23 mouse cellular contexts compared by ENCODE assay signal in the genomic region with DNA sequence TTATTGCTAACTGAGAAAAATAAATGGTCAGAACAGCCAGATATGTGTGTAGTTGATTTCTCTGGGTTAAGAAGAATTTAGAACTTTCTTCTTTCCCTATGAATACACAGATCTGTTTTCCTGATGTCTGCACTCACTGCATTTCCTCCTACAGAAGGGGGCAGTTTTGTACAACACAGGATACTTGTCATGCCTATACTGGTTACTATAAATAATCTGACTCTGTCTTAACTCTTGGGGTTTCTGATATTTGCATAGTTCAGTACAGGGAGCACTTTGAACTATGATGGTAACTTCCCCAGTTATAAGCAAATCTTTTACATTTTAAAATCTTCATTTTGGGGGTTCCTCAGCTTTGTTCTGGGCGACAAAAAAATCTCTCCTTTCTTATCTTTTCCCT.
DNase-seq lines count a peak whose midpoint lies in the region; ATAC-seq and TF ChIP-seq lines count a peak whose summit lies in the region.
"Had no signal": no experiment of that assay in that cellular context is flagged by ENCODE, and none has a peak within 500 bp of the region (broad histone marks: within the 10 kb centered on the region; RNA-seq: fewer than 3 reads in every experiment).

No protein-coding gene starts in this region.

- DNase-seq in kidney, postnatal 0 days (ENCODE audit: low spot score): no peak
- no peak for DNase-seq in kidney, adult 11 months
- DNase-seq in forebrain, embryonic 14.5 days (ENCODE audit: low spot score): peak; percentile 25
- no peak for DNase-seq in hindbrain, embryonic 14.5 days (ENCODE audit: low spot score)
- DNase-seq in thymus, postnatal 4 days: no peak
- no peak for DNase-seq in left cerebral cortex, postnatal 4 days
- DNase-seq: adrenal gland, postnatal 36 days; heart, postnatal 36 days; kidney, postnatal 10 days; liver, postnatal 0 days; lung, postnatal 14 days had no signal

- TF ChIP-seq CTCF in kidney, postnatal 0 days (IDR thresholded peaks at IDR 0.05; ENCODE audit: low read depth): peak; percentile 18; the same call in 1 of the 2 replicates

- no peak overlapping the region for H3K27ac ChIP-seq in kidney, postnatal 0 days
- peak overlapping the region; percentile 87 for H3K27ac ChIP-seq in forebrain, embryonic 14.5 days (ENCODE audit: low read depth, low read length)
- peak overlapping the region; percentile 76 for H3K27ac ChIP-seq in hindbrain, embryonic 14.5 days
- H3K27ac ChIP-seq in midbrain, embryonic 16.5 days (ENCODE audit: low read length): no peak overlapping the region; the same call in 1 of the 2 replicates
- H3K27ac ChIP-seq: embryonic facial prominence, embryonic 10.5 days; heart, embryonic 13.5 days; layer of hippocampus, adult 2 months; left cerebral cortex, adult 2 months; limb, embryonic 10.5 days; stomach, postnatal 0 days had no signal

- no peak for ATAC-seq in kidney, postnatal 0 days (replicated peaks; ENCODE audit: low FRiP score, low read depth)
- 0 out of 2 replicates have a peak, but pooled peaks have one; percentile 22 for ATAC-seq in forebrain, embryonic 14.5 days
- ATAC-seq in hindbrain, embryonic 14.5 days (ENCODE audit: low FRiP score): no peak
- ATAC-seq in midbrain, embryonic 16.5 days: peak; percentile 72; the same call in 1 of the 2 replicates
- ATAC-seq in frontal cortex, adult (ENCODE audit: low TSS enrichment): no peak
- ATAC-seq: CD4-positive, CD25-positive, alpha-beta regulatory T cell, adult 4 months; intestine, embryonic 16.5 days; liver, postnatal 0 days had no signal

- no peak overlapping the region for H3K4me2 ChIP-seq in kidney, postnatal 0 days (ENCODE audit: low read length)
- no peak overlapping the region for H3K4me2 ChIP-seq in forebrain, embryonic 14.5 days (ENCODE audit: low read length)
- H3K4me2 ChIP-seq in hindbrain, embryonic 14.5 days (replicated peaks): no peak overlapping the region
- H3K4me2 ChIP-seq in midbrain, embryonic 16.5 days (ENCODE audit: low read length): no peak overlapping the region
- H3K4me2 ChIP-seq: heart, embryonic 13.5 days had no signal

- no peaks in the 10 kb centered on the region for H3K36me3 ChIP-seq in kidney, postnatal 0 days (ENCODE audit: insufficient read depth, low read length)
- H3K36me3 ChIP-seq in forebrain, embryonic 14.5 days (ENCODE audit: control insufficient read depth, insufficient read depth, low read length): no peaks in the 10 kb centered on the region
- H3K36me3 ChIP-seq in hindbrain, embryonic 14.5 days (replicated peaks; ENCODE audit: control insufficient read depth, insufficient read depth): no peaks in the 10 kb centered on the region
- H3K36me3 ChIP-seq in midbrain, embryonic 16.5 days (ENCODE audit: control insufficient read depth, insufficient read depth, low read length): no peaks in the 10 kb centered on the region
- H3K36me3 ChIP-seq: embryonic facial prominence, embryonic 10.5 days; G1E; heart, embryonic 13.5 days; limb, embryonic 10.5 days had no signal

- no peak overlapping the region for H3K9ac ChIP-seq in kidney, postnatal 0 days (ENCODE audit: low read depth, low read length)
- H3K9ac ChIP-seq in forebrain, embryonic 14.5 days (ENCODE audit: low read length): no peak overlapping the region
- no peak overlapping the region for H3K9ac ChIP-seq in hindbrain, embryonic 14.5 days
- H3K9ac ChIP-seq in midbrain, embryonic 16.5 days (ENCODE audit: low read depth, low read length): no peak overlapping the region
- H3K9ac ChIP-seq: heart, embryonic 13.5 days; liver, postnatal 0 days had no signal

- H3K9me3 ChIP-seq in kidney, postnatal 0 days (replicated peaks; ENCODE audit: low read length): no peaks in the 10 kb centered on the region
- no peaks in the 10 kb centered on the region for H3K9me3 ChIP-seq in forebrain, embryonic 14.5 days (replicated peaks; ENCODE audit: control insufficient read depth, low read length)
- no peaks in the 10 kb centered on the region for H3K9me3 ChIP-seq in hindbrain, embryonic 14.5 days (ENCODE audit: control insufficient read depth, low read length)
- no peaks in the 10 kb centered on the region for H3K9me3 ChIP-seq in midbrain, embryonic 16.5 days (replicated peaks; ENCODE audit: control insufficient read depth, low read length, poor library complexity, severe bottlenecking)
- H3K9me3 ChIP-seq: embryonic facial prominence, embryonic 10.5 days; G1E; heart, embryonic 13.5 days; limb, embryonic 10.5 days had no signal

- H3K4me3 ChIP-seq in kidney, postnatal 0 days (replicated peaks; ENCODE audit: low read depth, low read length): no peak overlapping the region
- H3K4me3 ChIP-seq in forebrain, embryonic 14.5 days (ENCODE audit: low read depth, low read length): no peak overlapping the region
- H3K4me3 ChIP-seq in hindbrain, embryonic 14.5 days (replicated peaks; ENCODE audit: low read length): no peak overlapping the region
- H3K4me3 ChIP-seq in midbrain, embryonic 16.5 days (ENCODE audit: low read depth, low read length): no peak overlapping the region
- H3K4me3 ChIP-seq: embryonic facial prominence, embryonic 10.5 days; heart, embryonic 13.5 days; layer of hippocampus, adult 2 months; left cerebral cortex, adult 2 months; limb, embryonic 10.5 days; myocyte had no signal

- H3K4me1 ChIP-seq in kidney, postnatal 0 days (replicated peaks; ENCODE audit: insufficient read depth, low read length): no peaks in the 10 kb centered on the region
- H3K4me1 ChIP-seq in forebrain, embryonic 14.5 days (ENCODE audit: control insufficient read depth, insufficient read depth, low read length): peaks cover 12% of the 10 kb centered on the region; the same call in 1 of the 2 replicates
- H3K4me1 ChIP-seq in hindbrain, embryonic 14.5 days (replicated peaks; ENCODE audit: control insufficient read depth, insufficient read depth, low read length): peaks cover 12% of the 10 kb centered on the region; the same call in 1 of the 2 replicates
- peaks cover 3% of the 10 kb centered on the region; the same call in 1 of the 2 replicates for H3K4me1 ChIP-seq in midbrain, embryonic 16.5 days (ENCODE audit: control insufficient read depth, insufficient read depth, low read length)
- H3K4me1 ChIP-seq: embryonic facial prominence, embryonic 10.5 days; heart, embryonic 13.5 days; limb, embryonic 10.5 days had no signal

- intact Hi-C loops in left cerebral cortex, postnatal 4 days (cut with DNase I): no loop called here

- WGBS in kidney, postnatal 0 days: 54% methylated on average over 1 of the region's 1 CpGs
- 60% methylated on average over 1 of the region's 1 CpGs for WGBS in forebrain, embryonic 14.5 days
- WGBS in hindbrain, embryonic 14.5 days: 71% methylated on average over 1 of the region's 1 CpGs
- 54% methylated on average over 1 of the region's 1 CpGs for WGBS in midbrain, embryonic 16.5 days

- H3K27me3 ChIP-seq in kidney, postnatal 0 days (ENCODE audit: insufficient read depth, low read length): no peaks in the 10 kb centered on the region
- no peaks in the 10 kb centered on the region for H3K27me3 ChIP-seq in forebrain, embryonic 14.5 days (replicated peaks; ENCODE audit: control insufficient read depth, insufficient read depth, low read length)
- no peaks in the 10 kb centered on the region for H3K27me3 ChIP-seq in hindbrain, embryonic 14.5 days (ENCODE audit: control insufficient read depth, insufficient read depth, low read length)
- H3K27me3 ChIP-seq in midbrain, embryonic 16.5 days (ENCODE audit: control insufficient read depth, insufficient read depth, low read depth, low read length): no peaks in the 10 kb centered on the region
- H3K27me3 ChIP-seq: heart, embryonic 13.5 days had no signal

Comparison
In these comparisons a context has a peak if more than half of its experiments do, and no peak if none do; other contexts are left out.
1. ATAC-seq: peak in forebrain, embryonic 14.5 days (single experiment) and midbrain, embryonic 16.5 days (single experiment); none in kidney, postnatal 0 days (single experiment), hindbrain, embryonic 14.5 days (single experiment) and frontal cortex, adult (single experiment).
2. H3K27ac ChIP-seq: peak in forebrain, embryonic 14.5 days (single experiment) and hindbrain, embryonic 14.5 days (single experiment); none in kidney, postnatal 0 days (single experiment) and midbrain, embryonic 16.5 days (single experiment).